Mouse (Mus musculus) cerebellum, postnatal 10 days (tissue): ENCODE measurements at regions not wholly inside any gene's neighbourhood (a gene's known extent, or its start where the extent isn't known, plus 50 kb on each side); places are given as distances from the start of the nearest gene placed in this dataset.

Source experiments
- DNase-seq, 2 experiments: peaks; one replicate each; pipeline ENCODE4 v3.0.0; 2021; ENCODE audit warnings: mixed read lengths in 2 of 2

DNA sequence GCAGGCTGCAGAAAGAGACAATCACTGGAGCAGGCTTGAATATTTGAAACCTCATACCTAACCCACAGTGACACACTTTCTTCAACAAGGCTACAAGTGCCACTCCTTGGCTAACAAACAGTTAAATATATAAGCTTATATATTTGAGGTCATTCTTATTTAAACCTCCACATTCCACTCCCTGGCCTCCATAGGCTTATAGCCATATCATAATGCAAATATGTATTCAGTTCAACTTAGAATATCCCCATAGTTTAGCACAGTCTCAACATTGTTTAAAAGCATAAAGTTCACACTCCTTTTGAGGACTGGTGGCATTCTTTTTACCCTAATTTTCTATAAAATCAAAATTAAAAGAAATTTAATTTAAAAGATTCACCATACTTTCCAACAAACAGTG lies 390.0 kb upstream of the Mef2c start:
- no peak for DNase-seq

DNA sequence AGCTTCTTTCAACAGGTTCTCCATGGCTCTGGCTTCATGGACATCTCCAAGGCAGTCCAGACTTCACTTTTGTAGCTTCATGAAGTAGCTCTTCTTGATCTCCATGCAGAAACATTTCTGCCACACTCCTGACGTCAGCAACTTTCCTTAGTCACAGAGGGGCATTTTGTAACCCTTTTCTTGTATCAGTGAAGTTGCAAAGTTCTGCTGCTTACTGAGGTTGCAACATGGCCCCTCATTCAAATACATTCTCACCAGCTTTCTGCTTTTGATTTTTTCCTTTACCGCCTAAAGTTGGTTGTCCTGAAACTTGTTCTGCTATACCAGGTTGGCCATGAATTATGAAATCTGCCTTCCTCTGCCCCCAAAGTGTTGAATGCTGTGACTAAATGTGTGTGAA lies 389.4 kb upstream of the Mef2c start:
- DNase-seq, result no peak

DNA sequence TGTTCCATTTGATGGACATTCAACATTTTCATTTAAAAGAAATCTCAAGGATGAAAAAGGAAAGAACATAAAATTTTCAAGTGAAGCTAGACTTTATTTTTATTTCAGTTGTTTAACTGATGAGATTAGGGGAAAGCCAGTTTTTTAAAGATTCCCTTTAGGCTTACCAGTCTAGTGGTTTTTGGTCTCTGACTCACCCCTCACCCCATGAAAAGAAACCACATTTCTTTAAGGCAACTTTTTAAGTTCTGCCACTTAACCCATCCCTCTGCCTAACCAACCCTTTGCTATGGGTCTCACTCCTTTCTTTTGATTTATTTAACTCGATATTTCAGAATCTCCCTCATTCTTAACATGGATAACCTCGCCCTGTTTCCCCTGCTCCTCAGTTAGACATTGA lies 388.1 kb upstream of the Mef2c start:
- DNase-seq, result no peak

DNA sequence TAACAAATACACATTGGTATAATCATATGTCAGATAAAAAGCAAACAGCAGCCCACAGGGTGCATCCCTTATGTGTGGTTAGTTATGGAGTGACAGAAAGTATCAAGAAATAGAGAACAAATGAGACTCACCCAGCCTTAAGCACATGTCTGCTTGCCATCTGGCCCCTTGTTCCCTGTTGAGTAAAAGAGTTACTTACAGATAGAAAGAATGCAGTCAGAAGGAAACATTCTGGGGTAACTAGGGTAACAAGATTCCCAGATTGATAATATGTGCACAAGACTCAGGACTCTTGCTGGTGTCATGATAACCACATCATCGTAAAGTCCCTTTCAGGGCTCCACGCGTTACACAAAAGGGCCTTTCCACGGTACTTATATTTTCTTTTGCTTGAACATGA lies 383.5 kb upstream of the Mef2c start:
- peak; percentile 15 to 33 for DNase-seq

DNA sequence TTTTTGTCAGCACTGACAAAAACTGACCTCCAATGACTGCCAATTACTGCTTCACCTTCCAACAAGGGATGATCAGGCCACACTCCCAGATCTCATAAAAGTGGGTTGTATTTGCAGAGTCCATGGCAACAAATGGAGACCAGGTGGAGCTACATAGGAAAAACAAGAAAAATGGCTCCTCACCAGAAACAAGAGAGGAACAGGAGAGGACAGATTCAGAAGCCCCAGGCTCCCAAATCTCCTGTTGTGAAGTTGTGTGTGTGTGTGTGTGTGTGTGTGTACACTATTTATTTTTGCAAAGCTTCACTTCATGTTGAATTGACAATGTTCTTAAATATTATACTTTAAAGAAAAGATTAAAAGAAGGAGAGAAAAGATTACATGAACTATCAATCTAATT lies 380.2 kb upstream of the Mef2c start:
- DNase-seq, result peak; percentile 58 to 66

DNA sequence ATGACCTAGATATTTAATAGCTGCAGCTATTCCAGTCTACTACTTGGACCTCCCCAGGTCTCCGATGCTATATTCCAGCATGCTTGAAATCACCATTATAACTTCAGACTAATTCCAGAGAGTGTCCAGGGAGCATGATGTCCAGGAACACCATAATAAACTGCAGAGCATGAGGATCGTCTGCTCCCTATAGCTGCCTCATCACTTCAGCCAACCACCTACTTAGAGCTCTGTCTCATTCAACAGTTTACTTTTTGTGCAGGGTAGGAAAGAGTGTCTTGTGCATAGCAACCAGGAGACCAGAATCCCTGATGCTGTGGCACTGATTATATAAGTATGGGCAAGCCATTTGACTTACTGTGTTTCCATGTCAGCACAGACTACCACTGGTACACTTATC lies 379.2 kb upstream of the Mef2c start:
- DNase-seq, result no peak

DNA sequence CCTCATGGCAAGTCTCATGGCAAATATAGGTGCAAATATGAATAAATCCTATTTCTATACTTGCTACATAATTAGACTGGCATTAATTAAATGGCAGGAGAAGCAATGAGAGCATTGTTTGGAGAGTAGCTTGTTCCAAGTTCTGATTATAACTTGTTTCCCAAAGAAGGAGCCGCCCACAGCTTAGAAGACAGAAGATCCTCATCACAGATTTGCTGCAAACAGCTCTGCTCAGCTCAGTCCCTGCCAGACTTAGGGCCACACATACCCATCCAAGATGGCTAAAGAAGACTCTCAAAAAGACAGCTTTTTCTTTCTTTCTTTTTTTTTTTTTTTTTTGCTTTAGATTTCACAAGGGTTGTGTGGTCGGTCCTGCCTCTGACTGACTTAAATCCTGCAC lies 377.4 kb upstream of the Mef2c start:
- DNase-seq, result no peak

DNA sequence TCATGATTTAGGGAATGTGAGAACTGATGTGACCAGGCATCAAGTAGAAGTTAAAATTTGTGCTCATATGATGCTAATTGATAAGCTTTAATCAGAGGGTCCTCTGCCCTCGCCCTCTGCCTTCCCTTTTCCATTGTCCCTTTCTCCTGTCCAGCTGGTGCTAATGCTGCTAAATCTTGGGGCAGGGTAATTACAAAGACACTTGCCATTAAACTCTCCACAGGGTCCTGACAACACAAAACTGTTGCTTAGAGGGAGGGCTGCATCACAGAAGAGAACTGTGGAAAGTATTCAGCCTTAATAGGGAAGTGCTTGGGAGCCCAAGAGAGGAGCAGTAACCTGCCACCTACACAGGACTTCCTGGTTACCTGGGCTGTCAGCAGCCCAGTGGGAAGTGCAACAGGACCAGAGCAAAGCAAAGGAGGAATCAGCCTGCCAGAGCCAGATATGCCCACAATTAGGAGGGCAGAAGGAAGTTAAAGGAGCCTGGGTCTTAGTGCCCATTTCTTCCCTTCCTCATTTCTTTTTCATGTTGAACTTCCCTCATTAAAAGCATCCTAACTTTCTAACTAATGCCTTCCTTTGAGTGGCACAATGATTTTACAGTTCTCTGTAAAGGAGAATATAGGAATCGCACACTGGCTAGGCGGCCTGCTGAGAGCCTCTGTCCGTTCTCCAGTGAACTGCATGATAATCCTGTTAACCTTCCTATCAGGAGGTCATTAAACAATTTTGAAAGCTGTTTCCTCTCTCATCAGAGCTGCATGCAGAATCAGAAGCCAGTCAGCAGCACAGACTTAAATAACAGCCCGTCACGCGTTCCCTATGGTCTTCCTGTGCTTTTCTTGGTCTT lies 372.5 kb upstream of the Mef2c start:
- DNase-seq, result no peak

DNA sequence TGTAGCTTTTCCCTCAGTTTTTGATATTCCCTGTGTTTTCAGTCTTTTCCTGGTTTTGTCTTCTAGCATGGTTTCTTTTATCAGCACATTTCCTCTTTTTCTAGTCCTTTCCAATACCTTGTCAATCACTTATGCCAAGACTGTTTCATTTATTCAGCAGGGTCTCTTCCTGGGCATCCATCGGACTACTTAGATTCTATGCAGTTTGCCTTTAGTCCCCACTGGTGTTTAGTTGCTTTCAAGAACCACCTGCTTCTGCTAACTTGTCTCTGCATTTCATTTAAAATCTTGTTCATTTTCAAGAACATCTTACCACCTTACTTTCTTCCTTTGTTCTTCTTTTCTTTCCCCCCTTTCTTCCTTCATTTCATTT lies 371.9 kb upstream of the Mef2c start:
- DNase-seq, result no peak

DNA sequence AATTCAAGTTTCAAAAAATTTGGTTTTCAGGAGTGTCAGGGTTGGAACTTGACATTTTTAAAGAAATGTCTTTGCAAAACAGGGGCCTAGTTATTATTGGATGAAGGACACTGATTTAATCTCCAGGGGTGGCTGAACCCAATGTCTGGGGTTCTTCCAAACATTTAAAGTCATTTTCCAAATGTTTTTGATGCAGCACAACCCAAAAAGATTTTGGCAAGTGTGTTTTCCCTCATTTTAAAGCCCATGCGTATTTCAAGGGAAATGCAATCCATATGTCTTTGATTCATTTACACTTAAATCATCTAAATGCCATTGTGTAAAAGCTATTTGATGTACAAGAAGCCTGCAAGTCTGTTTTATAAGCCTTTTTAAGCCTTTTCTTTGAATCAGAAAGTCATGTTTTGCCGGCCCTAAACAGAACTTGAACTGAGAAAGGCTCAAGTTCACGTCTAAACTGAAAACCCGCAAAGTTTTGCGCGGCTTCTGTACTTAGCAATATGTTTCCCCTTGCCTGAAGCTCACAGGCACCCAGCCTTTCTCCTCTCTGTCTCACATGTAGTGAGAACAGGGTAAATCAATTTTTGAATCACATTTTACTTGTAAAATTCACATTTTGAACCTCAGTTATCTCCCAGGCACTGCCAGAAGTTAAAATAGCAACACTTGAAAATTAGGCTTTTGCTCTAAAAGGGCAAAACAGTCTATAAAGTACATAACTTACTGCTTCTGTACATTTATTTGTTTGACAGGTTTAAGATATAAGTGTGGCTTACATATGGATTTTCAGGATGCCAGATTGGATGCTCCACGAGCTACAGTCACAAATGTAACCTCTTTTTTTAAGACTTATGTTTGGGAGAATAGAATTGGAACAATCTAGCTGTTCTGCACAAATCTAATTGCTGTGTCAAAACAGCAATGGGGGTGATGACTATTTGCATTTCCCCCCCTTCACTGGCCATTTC lies 370.9 kb upstream of the Mef2c start:
- no peak for DNase-seq

DNA sequence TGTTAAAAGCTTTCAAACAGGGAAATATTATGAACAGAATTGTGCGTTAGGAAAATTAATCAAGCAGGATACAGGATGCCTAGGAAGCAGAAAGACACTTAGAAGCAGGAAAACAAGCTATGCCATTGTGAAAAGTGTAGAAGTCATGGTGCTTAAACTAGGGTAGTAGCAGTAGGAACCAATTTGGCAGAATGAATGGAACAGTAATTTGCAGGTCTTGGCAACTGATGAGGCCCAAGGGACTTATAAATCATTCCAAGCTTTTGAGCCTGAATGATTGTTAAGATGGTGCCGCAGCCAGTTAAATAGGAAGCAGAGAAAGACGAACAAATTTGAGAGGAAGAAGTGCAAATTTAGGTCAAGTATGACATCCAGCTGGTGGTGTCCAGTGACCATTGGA lies 360.5 kb upstream of the Mef2c start:
- DNase-seq, result peak; percentile 33 to 35

DNA sequence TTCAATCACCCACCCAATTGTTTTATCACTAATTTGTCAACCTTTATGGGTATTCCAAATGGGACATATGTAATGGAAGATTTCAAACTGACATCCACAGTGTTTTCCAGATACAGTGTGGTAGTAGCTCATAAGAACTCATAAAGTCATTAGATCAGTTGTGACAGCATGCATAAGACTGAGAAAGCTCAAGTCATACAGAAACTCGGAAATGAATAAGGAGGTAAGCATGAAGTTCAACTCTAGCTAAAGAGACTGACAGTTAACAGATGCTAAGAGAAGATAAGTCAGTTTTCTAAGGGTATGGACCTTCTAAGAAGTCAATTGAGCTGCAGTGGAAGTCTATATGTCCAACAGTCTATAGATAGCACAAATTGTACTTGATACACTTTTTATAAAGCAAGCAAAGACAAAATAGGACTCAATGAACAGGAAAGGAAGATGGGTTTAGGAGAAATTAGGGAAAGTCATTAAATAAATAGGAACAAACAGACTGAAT lies 349.2 kb upstream of the Mef2c start:
- no peak for DNase-seq

DNA sequence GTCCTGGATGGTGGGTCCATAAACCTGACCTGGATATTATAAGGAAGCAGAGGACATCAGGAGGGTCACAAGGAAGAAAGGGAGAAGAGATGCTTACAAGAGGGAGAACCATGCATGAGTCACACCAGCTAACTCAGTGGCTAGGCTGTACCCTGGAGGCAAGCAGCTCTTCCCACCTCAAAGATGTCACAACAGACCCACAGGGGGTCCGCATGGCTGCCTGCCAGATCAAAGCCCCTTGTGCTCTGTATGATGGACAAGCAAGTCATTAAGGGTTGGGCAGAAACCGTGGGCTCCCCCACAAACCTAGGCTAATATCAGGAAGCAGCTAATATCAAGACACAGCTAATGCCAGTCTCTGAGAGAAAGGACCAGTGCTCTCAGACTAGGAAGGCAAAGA lies 343.9 kb upstream of the Mef2c start:
- DNase-seq, result peak; percentile 13 to 21

DNA sequence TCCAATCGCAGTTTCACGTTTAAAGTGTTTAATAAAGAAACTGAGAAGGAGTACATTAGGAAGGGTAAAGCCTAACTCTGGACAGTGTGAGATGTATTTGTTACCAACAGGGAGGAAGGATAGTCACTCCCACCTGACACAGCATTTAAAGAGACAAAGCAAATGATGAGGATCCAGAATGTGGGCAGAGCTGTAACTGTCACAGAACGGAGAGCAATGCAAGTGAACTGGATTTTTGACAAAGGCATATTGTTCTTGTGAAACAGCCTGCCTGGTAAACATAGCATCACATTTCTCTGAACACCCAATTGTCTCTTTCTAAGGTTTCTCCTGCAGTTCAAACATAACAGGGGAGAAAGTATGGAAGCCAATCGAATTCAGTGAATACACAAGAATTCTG lies 341.1 kb upstream of the Mef2c start:
- DNase-seq, result no peak

DNA sequence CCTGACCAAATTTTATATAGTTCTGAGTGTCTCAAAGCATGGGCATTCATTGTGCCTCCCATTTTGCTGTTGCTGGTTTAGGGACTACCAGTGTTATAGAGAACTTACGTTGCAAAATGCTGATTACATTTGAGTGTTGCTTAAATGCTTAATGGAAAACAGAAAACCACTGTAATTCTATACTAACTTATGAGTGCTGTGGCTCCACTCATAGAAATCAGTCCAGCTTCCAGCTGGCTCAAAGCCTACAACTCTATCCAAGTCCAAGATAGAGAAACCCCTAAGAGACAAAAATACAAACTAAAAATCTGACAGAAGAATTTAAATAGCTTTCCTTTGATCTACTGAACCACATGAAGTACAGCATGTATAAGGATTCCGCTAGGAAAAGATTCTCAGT lies 328.7 kb upstream of the Mef2c start:
- DNase-seq, result no peak

DNA sequence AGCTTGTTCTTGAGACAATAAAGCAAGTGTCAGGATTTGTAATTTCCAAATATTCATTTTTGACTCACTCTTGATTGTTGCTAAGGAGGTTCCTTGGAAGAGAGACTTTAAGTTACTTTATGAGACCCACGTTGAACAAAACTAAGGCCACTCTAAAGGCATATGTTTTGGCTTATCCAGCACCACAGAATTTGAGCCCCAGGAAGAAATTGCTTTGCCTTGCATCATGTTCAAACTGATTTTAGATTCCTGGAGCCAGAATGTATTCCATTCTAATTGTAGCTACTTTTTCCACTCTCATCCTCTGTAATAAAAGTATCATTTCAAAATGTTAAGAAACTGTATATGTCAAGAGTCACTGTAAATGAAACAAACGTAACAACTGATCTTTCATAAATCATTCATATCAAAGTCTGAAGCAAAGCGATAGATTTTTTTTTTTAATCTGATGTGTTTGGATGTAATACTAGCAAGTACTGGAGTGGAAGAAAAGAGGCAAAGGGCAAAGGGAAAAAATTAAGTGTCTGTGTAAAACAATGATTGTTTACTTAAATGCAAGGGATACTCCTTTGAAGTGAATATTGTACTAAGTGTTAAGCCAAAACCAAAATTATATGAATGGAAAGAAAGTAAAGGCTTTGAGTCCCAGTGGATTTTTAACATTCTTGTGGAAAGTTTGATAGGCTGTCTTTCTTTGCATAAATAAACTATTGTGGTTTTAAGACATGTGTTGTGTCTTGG lies 301.7 kb upstream of the Mef2c start:
- no peak for DNase-seq

DNA sequence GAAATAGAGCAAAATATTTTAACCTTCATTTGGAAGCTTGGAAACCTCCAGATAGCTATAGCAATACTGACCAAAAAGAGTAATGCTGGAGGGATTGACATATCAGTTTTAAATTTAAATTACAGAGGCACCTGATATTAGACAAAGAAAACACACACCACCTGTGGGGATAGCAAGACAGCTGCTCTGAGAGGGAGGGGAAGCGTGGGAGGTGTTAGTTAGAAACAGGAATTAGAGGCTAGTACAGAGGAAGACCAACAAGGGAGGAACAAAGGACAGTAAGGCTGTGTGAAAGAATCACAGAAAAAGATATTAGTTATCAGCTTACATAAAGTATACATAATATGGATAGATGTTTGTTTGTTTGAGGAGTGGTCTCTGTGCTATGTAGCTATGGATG lies 297.2 kb upstream of the Mef2c start:
- DNase-seq, result no peak

DNA sequence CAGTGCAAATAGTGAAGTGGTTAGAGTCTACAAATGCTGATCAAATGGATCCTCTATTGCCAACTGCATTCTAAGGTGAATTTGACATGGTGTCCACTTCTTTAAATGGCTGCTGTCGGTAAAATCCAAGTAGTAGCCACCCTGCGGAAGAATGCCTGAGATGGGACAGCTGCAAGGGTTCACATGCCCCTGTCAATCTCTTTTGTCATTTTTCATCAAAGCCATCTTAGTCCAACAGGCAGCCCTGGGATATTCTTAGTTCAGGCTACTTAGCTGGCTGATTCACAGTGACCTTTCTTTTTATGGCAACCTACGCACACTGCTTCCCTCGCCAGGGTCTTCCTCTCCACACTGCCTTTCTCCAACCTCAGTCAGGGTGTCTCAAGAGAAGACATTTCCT lies 296.3 kb upstream of the Mef2c start:
- no peak for DNase-seq

DNA sequence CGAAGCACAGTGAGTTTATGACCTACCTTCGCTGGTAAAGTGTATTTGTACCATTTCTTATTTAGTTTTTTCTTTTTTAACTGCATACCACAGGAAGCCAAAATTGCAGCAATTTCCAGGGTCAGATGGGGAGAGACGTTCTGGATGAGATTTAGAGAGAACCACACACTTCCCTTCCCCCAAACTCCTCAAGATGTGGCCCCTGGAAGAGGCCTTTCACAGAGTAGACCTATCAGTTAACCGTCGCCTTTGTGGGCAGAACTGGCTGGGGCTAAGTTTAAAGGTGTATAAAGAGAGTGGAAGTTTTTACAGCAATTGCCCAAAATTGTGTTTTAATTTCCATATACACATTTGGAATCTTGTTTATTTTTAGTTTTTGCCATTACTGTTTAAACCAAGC lies 295.7 kb upstream of the Mef2c start:
- DNase-seq, result no peak

DNA sequence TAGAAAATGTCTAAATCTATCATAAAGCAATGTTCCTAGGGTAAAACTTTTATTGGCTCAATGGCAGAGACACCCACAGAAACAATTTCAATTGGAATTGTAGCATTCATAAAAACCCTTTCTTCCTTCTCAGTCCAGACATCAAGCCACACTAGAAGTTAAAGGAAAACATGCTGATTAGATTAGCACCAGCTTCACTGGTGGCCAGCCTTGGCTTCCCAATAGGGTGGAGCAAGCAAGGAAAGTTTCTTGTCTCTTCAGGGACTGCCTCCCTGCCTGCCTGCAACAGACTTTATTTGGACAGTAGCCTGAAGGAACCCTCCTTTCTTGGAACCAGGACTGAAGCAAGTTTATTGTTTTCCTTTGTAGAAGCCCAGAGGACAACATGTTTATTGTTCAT lies 289.0 kb upstream of the Mef2c start:
- DNase-seq, result no peak

DNA sequence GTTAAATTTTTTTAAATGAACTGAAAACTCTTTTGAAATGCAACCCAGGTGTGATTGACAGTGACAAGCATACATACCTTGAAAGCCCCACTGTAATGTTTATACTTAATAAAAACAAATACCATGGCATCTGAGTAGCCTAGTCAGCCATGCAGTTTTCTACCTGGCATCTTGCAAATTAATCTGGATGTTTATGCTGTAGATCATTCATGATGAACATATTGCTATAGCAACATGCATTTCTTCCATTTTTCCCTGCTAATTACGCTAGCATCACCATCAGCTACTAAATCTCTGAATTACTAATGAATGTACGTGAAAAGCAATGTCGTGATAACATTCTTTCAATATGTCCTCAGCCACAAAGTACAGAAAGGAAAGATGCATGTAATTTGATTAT lies 287.4 kb upstream of the Mef2c start:
- no peak for DNase-seq

DNA sequence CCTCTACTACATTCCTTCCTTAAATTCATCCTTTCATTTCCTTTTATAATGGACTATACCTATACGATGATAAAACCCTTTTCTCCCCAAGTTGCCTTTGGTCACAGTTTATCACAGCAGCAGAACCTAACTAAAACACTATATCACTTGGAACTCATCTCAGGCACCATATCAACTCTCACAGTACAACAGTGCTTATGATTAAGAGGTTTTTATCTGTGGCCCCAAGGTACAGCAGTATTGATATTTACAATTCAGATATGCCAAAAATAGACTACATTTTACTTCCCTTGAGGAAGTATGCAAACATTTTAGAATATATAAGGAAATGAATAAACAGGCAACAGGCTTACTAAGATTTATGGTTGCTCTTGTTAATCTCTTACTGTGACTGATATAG lies 251.4 kb upstream of the Mef2c start:
- DNase-seq, result no peak

DNA sequence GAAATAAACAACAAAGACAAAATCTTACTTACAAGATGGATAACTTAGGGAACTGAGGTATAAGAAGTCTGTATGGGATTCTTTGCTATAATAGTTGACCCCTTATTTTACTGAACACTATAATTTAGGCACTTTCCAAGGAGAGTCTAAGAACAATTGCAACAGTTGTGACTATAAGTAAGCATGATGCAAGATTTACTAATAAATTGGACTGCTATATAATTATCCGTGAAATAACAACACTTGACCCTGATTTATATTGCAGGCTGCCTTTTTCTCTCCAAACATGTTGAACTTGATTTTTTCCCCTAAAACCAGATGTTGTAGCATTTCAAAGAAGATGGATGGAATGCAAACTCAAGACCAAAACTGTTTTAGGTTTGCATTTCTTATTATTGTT lies 237.2 kb upstream of the Mef2c start:
- DNase-seq, result no peak
